Mouse (Mus musculus): ENCODE measurements around the gene Crk.

GRCm38 (mm10) chr11:75713949-75714348, 34.9 kb downstream of the Crk start:
- TF ChIP-seq MYOG (IDR thresholded peaks at IDR 0.05; ENCODE audit: control insufficient read depth, extremely low read depth, insufficient read length) = no peak
- TF ChIP-seq CTCF (IDR thresholded peaks at IDR 0.05; ENCODE audit: control insufficient read depth, insufficient read depth, insufficient read length) = no peak
- no peak for TF ChIP-seq MAX (IDR thresholded peaks at IDR 0.05)
- TF ChIP-seq USF1 (IDR thresholded peaks at IDR 0.05; ENCODE audit: low read depth) = no peak
- TF ChIP-seq MYOD1 (IDR thresholded peaks at IDR 0.05; ENCODE audit: control insufficient read depth, insufficient read length, low read depth) = no peak
- TF ChIP-seq CEBPB (IDR thresholded peaks at IDR 0.05; ENCODE audit: low read depth) = no peak
- TF ChIP-seq FOSL1 (IDR thresholded peaks at IDR 0.05; ENCODE audit: insufficient read depth, low read length, poor library complexity, severe bottlenecking) = no peak

Measured in C2C12 (cell line).